Mouse (Mus musculus): ENCODE results near the gene Notch2. TPM values are rescaled to one million over a fixed set of nuclear protein-coding genes. Genes with fewer than 3 reads are reported as not detected.

The Notch2 gene
- polyA plus RNA-seq, 1 experiment from 2014 or later = 20.8 TPM

- no peak overlapping the region for H3K27ac ChIP-seq (ENCODE audit: low read depth, low read length)
- H3K9me3 ChIP-seq (ENCODE audit: control insufficient read depth, low read length) = no peaks in the 10 kb centered on the region
- no peak for DNase-seq (ENCODE audit: low spot score)
- no peak overlapping the region for H3K4me2 ChIP-seq (replicated peaks; ENCODE audit: low read depth, low read length)
- peaks cover 2% of the 10 kb centered on the region; the same call in 1 of the 2 replicates for H3K4me1 ChIP-seq (replicated peaks; ENCODE audit: control insufficient read depth, insufficient read depth, low read length)
- 48% methylated on average over 5 of the region's 5 CpGs for WGBS
- no peak for ATAC-seq (ENCODE audit: low FRiP score)
- no peaks in the 10 kb centered on the region for H3K36me3 ChIP-seq (ENCODE audit: control insufficient read depth, insufficient read depth, low read length)
- no peak overlapping the region for H3K4me3 ChIP-seq (ENCODE audit: low read depth, low read length)
- H3K27me3 ChIP-seq (ENCODE audit: control insufficient read depth, insufficient read depth, low read length) = no peaks in the 10 kb centered on the region
- no peak overlapping the region for H3K9ac ChIP-seq (ENCODE audit: low read depth, low read length)
These were observed 72.5 kb downstream of the Notch2 start for GRCm38 (mm10) chr3:98085812-98086268.

- ATAC-seq (ENCODE audit: low FRiP score) = no peak
- H3K27ac ChIP-seq (ENCODE audit: low read depth, low read length) = no peak overlapping the region
These were observed 73.1 kb downstream of the Notch2 start for GRCm38 (mm10) chr3:98086441-98086840.

GRCm38 (mm10) chr3:98086860-98087259 is 73.5 kb downstream of the Notch2 start:
- no peaks in the 10 kb centered on the region for H3K27me3 ChIP-seq (ENCODE audit: control insufficient read depth, insufficient read depth, low read length)
- H3K9ac ChIP-seq (ENCODE audit: low read depth, low read length) = no peak overlapping the region
- 72% methylated on average over 5 of the region's 5 CpGs for WGBS
- H3K4me2 ChIP-seq (replicated peaks; ENCODE audit: low read depth, low read length) = no peak overlapping the region
- no peak for DNase-seq (ENCODE audit: low spot score)
- peaks cover 2% of the 10 kb centered on the region; the same call in 1 of the 2 replicates for H3K4me1 ChIP-seq (replicated peaks; ENCODE audit: control insufficient read depth, insufficient read depth, low read length)
- H3K27ac ChIP-seq (ENCODE audit: low read depth, low read length) = no peak overlapping the region
- no peaks in the 10 kb centered on the region for H3K36me3 ChIP-seq (ENCODE audit: control insufficient read depth, insufficient read depth, low read length)
- no peak for ATAC-seq (ENCODE audit: low FRiP score)
- no peak overlapping the region for H3K4me3 ChIP-seq (ENCODE audit: low read depth, low read length)
- H3K9me3 ChIP-seq (ENCODE audit: control insufficient read depth, low read length) = no peaks in the 10 kb centered on the region

More at GRCm38 (mm10) chr3:98086441-98086840, 73.1 kb downstream of the Notch2 start:
- Histone ChIP-seq H3K27me3 (ENCODE audit: control insufficient read depth, insufficient read depth, low read length) (no peaks in the 10 kb centered on the region), H3K4me2 (replicated peaks; ENCODE audit: low read depth, low read length) (no peak overlapping the region), H3K4me3 (ENCODE audit: low read depth, low read length) (no peak overlapping the region), H3K36me3 (ENCODE audit: control insufficient read depth, insufficient read depth, low read length) (no peaks in the 10 kb centered on the region), H3K9ac (ENCODE audit: low read depth, low read length) (no peak overlapping the region), H3K4me1 (replicated peaks; ENCODE audit: control insufficient read depth, insufficient read depth, low read length) (peaks cover 2% of the 10 kb centered on the region; the same call in 1 of the 2 replicates), H3K9me3 (ENCODE audit: control insufficient read depth, low read length) (no peaks in the 10 kb centered on the region)
- WGBS = 85% methylated on average over 4 of the region's 4 CpGs
- no peak for DNase-seq (ENCODE audit: low spot score)

GRCm38 (mm10) chr3:98087551-98087950 is 74.2 kb downstream of the Notch2 start:
- H3K27ac ChIP-seq (ENCODE audit: low read depth, low read length) = no peak overlapping the region
- ATAC-seq (ENCODE audit: low FRiP score) (no peak), DNase-seq (ENCODE audit: low spot score) (no peak)
- H3K4me3 ChIP-seq (ENCODE audit: low read depth, low read length) = no peak overlapping the region
- no peaks in the 10 kb centered on the region for H3K36me3 ChIP-seq (ENCODE audit: control insufficient read depth, insufficient read depth, low read length)
- 94% methylated on average over 3 of the region's 3 CpGs for WGBS
- H3K4me1 ChIP-seq (replicated peaks; ENCODE audit: control insufficient read depth, insufficient read depth, low read length) = peaks cover 2% of the 10 kb centered on the region; the same call in 1 of the 2 replicates
- no peaks in the 10 kb centered on the region for H3K9me3 ChIP-seq (ENCODE audit: control insufficient read depth, low read length)
- no peak overlapping the region for H3K4me2 ChIP-seq (replicated peaks; ENCODE audit: low read depth, low read length)
- H3K27me3 ChIP-seq (ENCODE audit: control insufficient read depth, insufficient read depth, low read length) = no peaks in the 10 kb centered on the region
- no peak overlapping the region for H3K9ac ChIP-seq (ENCODE audit: low read depth, low read length)

GRCm38 (mm10) chr3:98089702-98090101 is 76.4 kb downstream of the Notch2 start:
- DNase-seq (ENCODE audit: low spot score) = no peak
- Histone ChIP-seq H3K4me1 (replicated peaks; ENCODE audit: control insufficient read depth, insufficient read depth, low read length) (no peaks in the 10 kb centered on the region), H3K4me3 (ENCODE audit: low read depth, low read length) (no peak overlapping the region), H3K27ac (ENCODE audit: low read depth, low read length) (no peak overlapping the region), H3K27me3 (ENCODE audit: control insufficient read depth, insufficient read depth, low read length) (no peaks in the 10 kb centered on the region), H3K9ac (ENCODE audit: low read depth, low read length) (no peak overlapping the region), H3K36me3 (ENCODE audit: control insufficient read depth, insufficient read depth, low read length) (no peaks in the 10 kb centered on the region), H3K9me3 (ENCODE audit: control insufficient read depth, low read length) (no peaks in the 10 kb centered on the region), H3K4me2 (replicated peaks; ENCODE audit: low read depth, low read length) (no peak overlapping the region)
- 85% methylated on average over 5 of the region's 5 CpGs for WGBS
- no peak for ATAC-seq (ENCODE audit: low FRiP score)

- Histone ChIP-seq H3K27ac (ENCODE audit: low read depth, low read length) (no peak overlapping the region), H3K9me3 (ENCODE audit: control insufficient read depth, low read length) (no peaks in the 10 kb centered on the region), H3K27me3 (ENCODE audit: control insufficient read depth, insufficient read depth, low read length) (no peaks in the 10 kb centered on the region), H3K36me3 (ENCODE audit: control insufficient read depth, insufficient read depth, low read length) (no peaks in the 10 kb centered on the region), H3K4me3 (ENCODE audit: low read depth, low read length) (no peak overlapping the region), H3K4me1 (replicated peaks; ENCODE audit: control insufficient read depth, insufficient read depth, low read length) (no peaks in the 10 kb centered on the region), H3K4me2 (replicated peaks; ENCODE audit: low read depth, low read length) (no peak overlapping the region), H3K9ac (ENCODE audit: low read depth, low read length) (no peak overlapping the region)
- ATAC-seq (ENCODE audit: low FRiP score) = no peak
- no peak for DNase-seq (ENCODE audit: low spot score)
- 78% methylated on average over 8 of the region's 8 CpGs for WGBS
These were observed 76.8 kb downstream of the Notch2 start for GRCm38 (mm10) chr3:98090129-98090528.

- H3K36me3 ChIP-seq (ENCODE audit: control insufficient read depth, insufficient read depth, low read length) = no peaks in the 10 kb centered on the region
- no peak overlapping the region for H3K9ac ChIP-seq (ENCODE audit: low read depth, low read length)
- no peak overlapping the region for H3K4me3 ChIP-seq (ENCODE audit: low read depth, low read length)
- no peak overlapping the region for H3K4me2 ChIP-seq (replicated peaks; ENCODE audit: low read depth, low read length)
- H3K27me3 ChIP-seq (ENCODE audit: control insufficient read depth, insufficient read depth, low read length) = no peaks in the 10 kb centered on the region
- DNase-seq (ENCODE audit: low spot score) (no peak), ATAC-seq (ENCODE audit: low FRiP score) (no peak)
- H3K27ac ChIP-seq (ENCODE audit: low read depth, low read length) = no peak overlapping the region
- 88% methylated on average over 10 of the region's 10 CpGs for WGBS
- H3K4me1 ChIP-seq (replicated peaks; ENCODE audit: control insufficient read depth, insufficient read depth, low read length) = no peaks in the 10 kb centered on the region
- H3K9me3 ChIP-seq (ENCODE audit: control insufficient read depth, low read length) = no peaks in the 10 kb centered on the region
These were observed 79.5 kb downstream of the Notch2 start for GRCm38 (mm10) chr3:98092680-98093370.

GRCm38 (mm10) chr3:98093954-98094353 is 80.6 kb downstream of the Notch2 start:
- Histone ChIP-seq H3K4me2 (replicated peaks; ENCODE audit: low read depth, low read length) (no peak overlapping the region), H3K27ac (ENCODE audit: low read depth, low read length) (no peak overlapping the region), H3K4me3 (ENCODE audit: low read depth, low read length) (no peak overlapping the region), H3K4me1 (replicated peaks; ENCODE audit: control insufficient read depth, insufficient read depth, low read length) (no peaks in the 10 kb centered on the region), H3K9ac (ENCODE audit: low read depth, low read length) (no peak overlapping the region), H3K9me3 (ENCODE audit: control insufficient read depth, low read length) (no peaks in the 10 kb centered on the region), H3K27me3 (ENCODE audit: control insufficient read depth, insufficient read depth, low read length) (no peaks in the 10 kb centered on the region), H3K36me3 (ENCODE audit: control insufficient read depth, insufficient read depth, low read length) (0 out of 2 replicates have a peak, but pooled peaks cover 5% of the 10 kb centered on the region)
- 49% methylated on average over 5 of the region's 5 CpGs for WGBS
- DNase-seq (ENCODE audit: low spot score) (no peak), ATAC-seq (ENCODE audit: low FRiP score) (no peak)

All from hindbrain, embryonic 11.5 days (tissue).